Mouse (Mus musculus) liver, embryonic 14.5 days (tissue): ENCODE results near the gene Muc13.

Experiments used
- CTCF ChIP-seq: IDR thresholded peaks from 2 replicates; pipeline ENCODE4 v1.5.1; 2016; ENCODE audit warnings: antibody characterized with exemption, low read depth, control low read depth
- EP300 ChIP-seq: IDR thresholded peaks from 2 replicates; pipeline ENCODE4 v1.6.1; 2016; ENCODE audit warnings: antibody characterized with exemption, low read depth

DNA sequence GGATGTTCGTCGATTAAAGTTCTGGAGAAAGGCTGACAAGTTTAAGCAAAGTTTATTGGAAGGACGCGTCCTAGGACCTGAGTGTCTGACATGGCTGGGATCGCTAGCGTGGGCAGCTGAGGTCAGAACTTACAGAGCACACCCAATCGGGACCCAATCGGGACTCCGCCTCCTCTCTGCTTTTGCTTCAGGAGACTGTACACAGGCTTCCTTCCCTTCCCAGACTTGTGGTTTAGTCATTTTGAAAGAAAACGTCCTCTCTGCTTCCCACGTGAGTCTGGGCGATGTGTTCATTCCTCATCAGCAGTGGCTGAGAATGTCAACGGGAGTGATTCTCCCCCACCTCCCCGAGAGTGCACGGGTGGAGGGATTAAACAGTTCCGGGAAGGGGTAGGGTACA is 37.9 kb upstream of the Muc13 start:
- no peak for TF ChIP-seq EP300
- no peak for TF ChIP-seq CTCF
